Mouse (Mus musculus): ENCODE results near the gene Dus3l.

Gene Dus3l

GRCm38 (mm10) chr17:56754271-56755185 lies 10.0 kb upstream of the Dus3l start:
- no peak for DNase-seq

DNA sequence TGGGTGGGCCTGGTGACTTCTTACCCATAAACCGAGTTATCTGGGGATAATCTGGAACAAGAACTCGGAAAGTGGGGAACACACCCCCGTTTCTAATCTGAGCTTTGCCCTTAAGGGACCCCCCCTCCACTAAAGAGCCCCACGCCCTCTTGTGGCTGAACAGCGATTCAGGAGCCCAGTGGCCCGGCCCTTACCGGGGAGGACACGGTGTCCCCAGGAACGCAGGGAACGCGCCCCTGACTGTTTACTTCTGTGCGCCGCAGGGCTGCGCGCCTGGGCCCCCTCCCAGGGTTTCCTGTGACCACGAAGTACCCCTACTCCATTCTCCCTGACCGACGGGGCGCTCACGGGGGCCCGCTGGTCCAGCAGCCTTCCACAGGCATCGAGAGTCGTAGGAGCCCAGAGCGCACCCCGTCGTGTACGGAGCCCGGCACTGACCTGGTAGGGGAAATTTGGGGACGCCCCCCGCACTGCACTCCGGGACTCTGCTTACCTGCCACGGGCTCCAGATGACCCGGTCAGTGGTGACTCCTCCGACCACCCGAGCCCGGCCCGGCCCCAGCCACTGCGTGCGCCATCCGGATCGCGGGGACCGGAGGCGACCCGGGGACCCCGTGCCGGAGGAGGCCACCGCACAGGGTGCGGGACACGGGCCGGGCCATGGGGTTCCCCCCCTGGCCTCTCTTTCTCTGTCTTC lies 7.7 kb upstream of the Dus3l start:
- no peak for DNase-seq

- peak; percentile 60 for DNase-seq
Measured at GRCm38 (mm10) chr17:56757416-56758123, 7.0 kb upstream of the Dus3l start, which contains the start of gene Nrtn. Gene Nrtn (minus strand): TSS chr17:56757530.

DNA sequence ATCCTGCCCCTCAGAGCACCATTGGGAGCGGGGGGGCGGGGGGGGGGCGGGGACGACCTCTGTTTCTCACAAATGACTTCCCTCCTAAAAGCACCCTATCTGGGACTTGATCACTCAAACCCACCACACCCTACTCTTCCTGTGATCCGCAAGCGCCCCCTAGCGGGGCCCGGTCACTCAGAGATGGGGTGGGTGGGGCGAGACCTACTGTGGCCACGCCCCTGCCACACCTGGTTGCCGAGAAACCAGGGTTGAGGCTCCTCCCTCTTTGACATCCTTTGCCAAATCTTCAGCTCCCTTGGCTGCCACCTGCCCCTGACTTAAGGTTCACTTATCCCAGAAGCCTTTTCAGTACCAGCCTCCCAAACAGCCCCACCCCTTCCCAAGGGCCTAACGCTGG lies 6.4 kb upstream of the Dus3l start:
- DNase-seq: peak; percentile 76

DNA sequence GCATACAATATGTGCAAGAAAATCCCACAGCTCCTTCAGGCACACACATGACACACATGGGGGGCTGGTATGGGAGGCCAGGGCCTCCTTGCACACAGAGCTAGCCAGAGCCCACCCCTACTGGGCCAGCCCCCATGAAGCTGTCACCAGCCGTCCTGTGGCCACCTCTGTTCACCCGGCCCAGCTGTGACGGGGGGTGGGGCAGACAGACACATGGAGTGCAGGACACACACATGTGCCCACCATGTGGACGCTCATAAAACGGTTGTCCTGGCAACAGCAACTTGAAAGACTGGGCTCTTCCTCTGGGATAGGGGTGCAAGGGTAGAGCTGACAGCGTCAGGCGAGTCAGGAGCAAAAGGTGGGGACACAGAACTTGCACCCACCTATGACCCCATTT lies 5.3 kb upstream of the Dus3l start:
- no peak for DNase-seq

DNA sequence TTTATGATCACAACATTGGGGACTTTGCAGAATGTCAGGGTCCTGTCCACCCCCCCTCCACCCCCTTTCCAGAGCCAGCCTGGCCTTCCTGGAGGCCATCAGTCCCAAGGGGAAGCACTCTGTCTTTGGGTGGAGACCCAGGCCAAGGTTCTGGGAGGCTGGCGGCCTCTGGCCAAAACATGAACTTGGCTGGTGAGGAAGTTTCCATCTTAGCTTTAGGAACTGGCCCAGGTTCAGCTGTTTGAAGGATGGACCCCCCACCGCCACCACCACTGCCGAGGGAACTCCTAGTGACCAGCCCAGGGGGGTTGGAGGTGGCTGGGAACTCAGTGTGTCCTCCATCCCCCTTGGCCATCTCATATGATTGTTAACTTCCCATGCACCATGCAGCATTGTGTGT lies 3.5 kb upstream of the Dus3l start:
- no peak for DNase-seq

DNA sequence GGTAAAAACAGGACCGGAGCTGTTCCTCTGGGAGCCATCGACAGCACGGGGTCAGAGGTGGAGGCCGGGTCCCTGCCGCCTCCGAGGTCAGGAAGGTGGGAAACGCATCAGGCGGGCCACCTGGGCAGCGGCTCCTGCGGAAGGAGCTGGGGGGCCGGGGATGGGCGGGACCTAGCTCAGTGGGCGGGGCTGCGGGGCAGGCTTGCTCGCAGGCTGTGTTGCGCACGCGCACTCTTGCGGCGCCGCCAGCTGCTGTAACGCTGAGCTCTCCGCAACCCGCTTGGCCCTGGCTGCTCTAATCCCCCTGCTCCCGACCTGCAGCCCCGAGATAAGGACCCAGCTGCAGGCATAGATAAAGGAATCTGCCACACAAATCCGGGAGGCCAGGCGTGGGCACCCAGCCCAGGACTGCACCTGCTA lies 2.6 kb upstream of the Dus3l start:
- peak; percentile 90 for DNase-seq

- no peak for DNase-seq
Measured at GRCm38 (mm10) chr17:56762769-56763731, 1.5 kb upstream of the Dus3l start.

DNA sequence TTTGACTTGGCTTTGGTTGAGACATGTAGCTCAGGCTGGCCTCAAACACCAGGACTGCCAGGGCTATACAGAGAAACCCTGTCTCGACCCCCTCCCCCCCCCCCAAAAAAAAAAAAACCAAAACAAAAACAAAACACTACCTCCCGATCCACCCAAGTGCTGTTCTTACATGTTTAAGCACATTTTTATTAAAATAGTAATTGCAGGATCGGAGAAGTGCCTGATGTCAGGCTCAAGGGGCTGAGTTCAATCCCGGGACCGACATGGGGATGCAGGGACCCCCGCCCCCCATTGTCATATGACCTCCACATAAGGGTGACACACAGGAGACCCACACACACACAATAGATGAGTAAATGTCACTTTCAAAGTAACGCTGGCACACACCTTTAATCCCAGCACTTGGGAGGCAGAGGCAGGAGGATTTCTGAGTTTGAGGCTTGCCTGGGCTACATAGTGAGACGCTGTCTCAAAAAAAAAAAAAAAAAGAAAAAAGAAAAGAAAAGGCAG lies 761 bp upstream of the Dus3l start:
- DNase-seq: no peak

- no peak for DNase-seq
Measured at GRCm38 (mm10) chr17:56765431-56765830, 874 bp downstream of the Dus3l start.

DNA sequence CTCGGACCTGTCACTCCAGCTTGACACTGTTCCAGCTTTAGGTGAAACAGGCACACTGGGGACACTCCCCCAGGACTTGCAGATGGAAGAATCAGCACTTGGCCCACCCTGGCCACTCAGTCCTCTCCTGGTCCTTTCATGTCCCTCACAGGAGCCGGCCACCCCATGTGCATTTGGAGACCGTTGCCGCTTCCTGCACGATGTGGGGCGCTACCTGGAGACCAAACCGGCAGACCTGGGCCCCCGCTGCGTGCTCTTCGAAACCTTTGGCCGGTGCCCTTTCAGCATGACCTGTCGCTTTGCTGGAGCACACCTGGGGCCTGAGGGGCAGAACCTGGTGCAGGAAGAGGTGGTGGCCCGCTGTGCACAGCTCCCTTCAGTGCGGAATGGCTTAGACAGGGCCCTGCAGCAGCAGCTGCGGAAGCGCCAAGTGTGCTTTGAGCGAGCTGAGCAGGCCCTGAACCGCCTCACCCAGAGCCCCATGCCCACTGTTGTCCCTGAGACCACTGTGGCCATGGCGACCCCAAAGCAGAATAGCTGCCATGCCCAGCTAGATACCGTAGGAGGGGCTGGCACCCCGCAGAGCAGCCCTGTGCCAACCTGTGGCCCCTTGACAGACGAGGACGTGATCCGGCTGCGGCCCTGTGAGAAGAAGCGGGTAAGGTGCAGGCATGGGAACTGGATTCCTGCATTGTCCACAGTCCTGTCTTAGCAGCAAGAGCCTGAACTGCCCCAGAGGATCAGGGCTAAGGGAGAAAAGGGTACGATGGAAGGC lies 2.3 kb downstream of the Dus3l start:
- DNase-seq: no peak

DNA sequence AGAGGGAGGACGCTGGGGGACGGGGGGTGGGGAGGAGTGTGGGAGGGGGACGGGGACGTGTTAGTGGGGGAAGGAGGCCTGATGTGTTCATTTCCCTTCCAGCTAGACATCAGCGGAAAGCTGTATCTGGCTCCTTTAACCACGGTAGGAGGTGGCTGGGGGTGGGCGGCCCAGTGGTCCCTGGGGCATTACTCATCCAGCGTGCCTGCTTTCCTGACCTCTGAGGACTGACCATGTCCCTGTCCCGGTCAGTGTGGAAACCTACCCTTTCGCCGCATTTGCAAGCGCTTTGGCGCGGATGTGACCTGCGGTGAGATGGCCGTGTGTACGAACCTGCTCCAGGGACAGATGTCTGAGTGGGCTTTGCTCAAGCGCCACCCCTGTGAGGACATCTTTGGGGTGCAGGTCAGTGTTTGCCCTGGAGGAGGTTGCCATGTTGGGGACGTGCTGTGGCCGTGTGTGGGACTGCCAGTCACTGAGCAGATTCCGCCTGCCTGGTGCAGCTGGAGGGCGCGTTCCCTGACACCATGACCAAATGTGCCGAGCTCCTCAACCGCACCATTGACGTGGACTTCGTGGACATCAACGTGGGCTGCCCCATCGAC lies 3.1 kb downstream of the Dus3l start:
- no peak for DNase-seq

GRCm38 (mm10) chr17:56768941-56769340 lies 4.4 kb downstream of the Dus3l start:
- DNase-seq: no peak

DNA sequence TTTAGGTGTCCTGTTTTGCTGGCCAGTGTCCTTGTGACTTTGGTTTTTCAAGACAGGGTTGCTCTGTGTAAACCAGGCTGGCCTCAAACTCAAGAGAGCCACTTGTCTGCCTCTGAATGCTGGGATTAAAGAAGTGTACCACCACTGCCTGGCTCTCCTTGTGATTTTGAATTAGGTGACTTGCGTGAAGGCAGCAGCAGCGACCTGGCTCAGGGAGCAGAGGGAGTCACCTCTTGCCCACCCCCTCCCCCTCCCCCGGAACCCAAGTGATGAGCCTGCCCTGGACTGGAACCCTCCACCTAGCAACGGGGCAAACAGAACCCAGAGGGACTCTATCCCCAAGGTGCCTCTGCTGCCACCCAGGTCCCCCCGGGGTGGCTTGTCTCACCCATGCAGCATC lies 5.4 kb downstream of the Dus3l start, which contains the start of gene Prr22:
Prr22 (plus strand) TSS at position 301 of the 400 bp plus-strand sequence.
- no peak for DNase-seq

- DNase-seq: peak; percentile 22
Measured at GRCm38 (mm10) chr17:56777568-56777967, 13.0 kb downstream of the Dus3l start.

- DNase-seq: no peak
Measured at GRCm38 (mm10) chr17:56778779-56779362, 14.3 kb downstream of the Dus3l start.

DNA sequence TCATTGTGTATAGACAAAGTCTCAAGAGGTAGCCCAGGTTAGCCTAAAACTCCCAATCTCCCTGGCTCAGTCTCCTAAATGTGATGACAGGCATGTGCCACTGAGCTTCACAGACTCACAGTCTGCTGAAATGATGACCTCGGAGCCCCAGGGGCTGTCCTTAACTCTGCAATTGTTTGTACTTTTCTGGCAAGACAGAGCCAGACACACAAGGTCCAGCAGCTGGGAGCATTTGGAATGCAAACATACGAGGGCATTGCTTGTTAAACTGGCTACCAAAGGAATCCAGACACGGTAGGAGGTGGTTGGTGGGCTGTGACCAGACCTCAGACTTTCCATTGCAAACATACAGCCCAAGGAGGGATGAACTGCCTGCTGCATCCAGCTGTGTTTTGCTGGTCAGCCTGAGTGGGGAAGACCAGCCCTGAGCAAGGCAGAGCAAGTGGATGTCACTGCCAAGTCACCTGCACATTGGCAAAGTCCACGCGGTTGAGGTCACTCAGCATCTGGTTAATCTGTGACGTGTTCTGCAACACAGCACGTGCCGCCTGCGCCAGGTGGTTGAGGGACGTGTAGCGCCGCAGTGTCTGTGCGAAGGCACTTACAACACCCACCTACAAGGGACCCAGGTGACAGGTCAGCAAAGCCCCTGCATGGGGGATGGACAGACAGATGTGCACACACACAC lies 15.9 kb downstream of the Dus3l start:
- DNase-seq: no peak

GRCm38 (mm10) chr17:56788886-56789285 lies 24.3 kb downstream of the Dus3l start:
- DNase-seq: no peak

GRCm38 (mm10) chr17:56789286-56789685 lies 24.7 kb downstream of the Dus3l start:
- DNase-seq: no peak

- no peak for DNase-seq
Measured at GRCm38 (mm10) chr17:56792588-56792987, 28.0 kb downstream of the Dus3l start.
